9 mouse cellular contexts compared by ENCODE assay signal in the genomic region with DNA sequence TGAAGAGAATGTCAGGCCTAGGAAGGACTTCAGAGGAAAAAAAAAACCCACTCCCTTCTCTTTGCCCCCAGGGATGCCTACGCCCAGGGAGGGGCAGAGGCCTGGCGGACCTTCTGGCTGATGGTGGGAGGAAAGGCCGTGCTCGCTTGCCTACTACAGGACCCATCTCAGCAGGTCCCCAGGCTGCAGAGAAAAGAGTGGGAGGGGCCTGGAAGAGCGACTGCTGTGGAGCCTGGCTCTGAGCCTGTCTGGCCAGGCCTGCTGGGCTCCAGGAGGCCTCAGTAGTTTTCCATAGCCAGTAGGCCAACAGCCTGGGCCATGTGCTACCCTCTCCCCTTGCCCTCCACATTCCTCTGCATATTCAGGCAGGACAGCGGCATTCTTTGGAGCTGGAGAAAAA. TPM values are rescaled to one million over a fixed set of nuclear protein-coding genes. Genes with fewer than 3 reads are reported as not detected.
DNase-seq lines count a peak whose midpoint lies in the region; ATAC-seq lines count a peak whose summit lies in the region.
"Had no signal": no experiment of that assay in that cellular context is flagged by ENCODE, and none has a peak within 500 bp of the region (broad histone marks: within the 10 kb centered on the region; RNA-seq: fewer than 3 reads in every experiment).

No protein-coding gene starts in this region.

- ATAC-seq in kidney, embryonic 14.5 days (ENCODE audit: low FRiP score, low TSS enrichment): no peak

- H3K27ac ChIP-seq in kidney, embryonic 14.5 days (ENCODE audit: low read depth, low read length): no peak overlapping the region

- intact Hi-C loops in heart, postnatal 36 days (cut with DNase I): no loop called here

- peak; percentile 84 for DNase-seq in kidney, adult 11 months
- peak; percentile 86 for DNase-seq in Muller cell, postnatal 12 days (ENCODE audit: inconsistent ontology term)
- peak; percentile 67 for DNase-seq in cerebellum, adult 9-11 months
- DNase-seq in heart, postnatal 36 days: peak; percentile 19 to 25
- peak; percentile 45 to 48 for DNase-seq in right cerebral cortex, postnatal 10 days (ENCODE audit: low spot score in 2 of 2)
- DNase-seq in ovary, adult 18-20 months (ENCODE audit: low spot score): no peak

- no peaks in the 10 kb centered on the region for H3K36me3 ChIP-seq in kidney, embryonic 14.5 days (ENCODE audit: control insufficient read depth, insufficient read depth, low read length)

- no peak overlapping the region for H3K9ac ChIP-seq in kidney, embryonic 14.5 days (ENCODE audit: low read depth, low read length)

- H3K27me3 ChIP-seq in kidney, embryonic 14.5 days (ENCODE audit: control insufficient read depth, insufficient read depth, low read length): no peaks in the 10 kb centered on the region

- no peak overlapping the region for H3K4me3 ChIP-seq in kidney, embryonic 14.5 days (ENCODE audit: low read length)
- H3K4me3 ChIP-seq: myocyte had no signal

- H3K4me1 ChIP-seq in kidney, embryonic 14.5 days (ENCODE audit: control insufficient read depth, insufficient read depth, low read length): no peaks in the 10 kb centered on the region

- WGBS in kidney, embryonic 14.5 days: 42% methylated on average over 6 of the region's 6 CpGs

- no peaks in the 10 kb centered on the region for H3K9me3 ChIP-seq in kidney, embryonic 14.5 days (ENCODE audit: control insufficient read depth, low read length)

- no peak overlapping the region for H3K4me2 ChIP-seq in kidney, embryonic 14.5 days (replicated peaks; ENCODE audit: low read depth, low read length)

RNA-seq across cellular contexts. Expression of a gene that starts 47.1 kb away (rescaled TPM):
- not detected in 2 replicates for polyA plus RNA-seq in kidney, embryonic 14.5 days (2014; fragmentation: Nextera tagmentation; extraction: Ambion mirVana)
- under 1 TPM; 0.28 to 0.38 TPM for total RNA-seq in heart, postnatal 36 days (2021)
- polyA plus RNA-seq: intestine, embryonic 14.5 days; myocyte had no signal
